In the genomic region with DNA sequence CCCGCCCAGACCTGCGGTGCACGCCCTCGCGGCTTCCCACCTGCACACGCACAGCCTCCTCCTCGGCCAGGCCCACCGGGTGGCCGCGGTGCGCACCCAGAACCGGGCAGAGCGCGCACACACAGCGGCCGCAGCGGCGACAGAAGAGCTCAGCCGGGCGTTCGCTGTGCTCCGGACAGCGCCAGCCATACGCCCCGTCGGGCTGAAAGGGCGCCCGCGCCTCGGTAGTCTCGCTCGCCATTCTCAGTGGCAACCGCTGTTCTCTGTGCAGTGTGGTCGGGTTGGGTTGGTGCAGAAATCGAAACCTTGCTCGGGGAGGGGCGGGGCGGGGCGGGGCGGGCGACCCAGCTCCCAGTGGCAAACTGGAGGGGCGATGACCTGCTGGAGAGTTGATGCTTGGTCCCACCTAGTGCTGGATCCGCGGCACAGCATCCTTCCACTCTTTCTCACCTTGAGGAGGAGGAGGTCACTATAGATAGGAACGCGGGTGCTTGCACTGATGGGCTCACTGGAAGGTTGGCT, we compare ENCODE assay signal across 8 mouse cellular contexts. TPM values are rescaled to one million over a fixed set of nuclear protein-coding genes. Genes with fewer than 3 reads are reported as not detected.
DNase-seq lines count a peak whose midpoint lies in the region; ATAC-seq and TF ChIP-seq lines count a peak whose summit lies in the region.

A gene (minus strand): TSS at position 302 of the 522 bp plus-strand sequence.

- H3K27ac ChIP-seq in forebrain, embryonic 12.5 days: no peak within 1 kb of the TSS
- no peak within 1 kb of the TSS for H3K27ac ChIP-seq in hindbrain, embryonic 16.5 days (ENCODE audit: low read depth, low read length)
- peak within 1 kb of the TSS; percentile 77 for H3K27ac ChIP-seq in liver, embryonic 15.5 days (replicated peaks)

- peaks cover 78% of the 10 kb centered on the region for H3K27me3 ChIP-seq in E14TG2a.4 (ENCODE audit: insufficient read depth, low read length)
- peaks cover 67% of the 10 kb centered on the region for H3K27me3 ChIP-seq in forebrain, embryonic 12.5 days
- H3K27me3 ChIP-seq in hindbrain, embryonic 16.5 days (replicated peaks; ENCODE audit: control insufficient read depth, insufficient read depth, low read length): peaks cover 17% of the 10 kb centered on the region
- peaks cover 46% of the 10 kb centered on the region for H3K27me3 ChIP-seq in liver, embryonic 15.5 days

- peaks cover 24% of the 10 kb centered on the region for H3K4me1 ChIP-seq in E14TG2a.4 (replicated peaks; ENCODE audit: low read depth, low read length)
- H3K4me1 ChIP-seq in forebrain, embryonic 12.5 days: peaks cover 9% of the 10 kb centered on the region; the same call in 1 of the 2 replicates
- H3K4me1 ChIP-seq in hindbrain, embryonic 16.5 days (ENCODE audit: control insufficient read depth, insufficient read depth, low read depth, low read length): peaks cover 7% of the 10 kb centered on the region
- H3K4me1 ChIP-seq in liver, embryonic 15.5 days (replicated peaks): peaks cover 37% of the 10 kb centered on the region

- under 1% methylated on average over 44 of the region's 46 CpGs for WGBS in forebrain, embryonic 12.5 days
- WGBS in hindbrain, embryonic 16.5 days: 1% methylated on average over 46 of the region's 46 CpGs
- WGBS in liver, embryonic 15.5 days (ENCODE audit: insufficient replicate concordance): under 1% methylated on average over 44 of the region's 46 CpGs

- peak within 1 kb of the TSS; percentile 80 for H3K4me3 ChIP-seq in E14TG2a.4 (replicated peaks; ENCODE audit: low read length)
- H3K4me3 ChIP-seq in forebrain, embryonic 12.5 days (replicated peaks): peak within 1 kb of the TSS; percentile 43
- H3K4me3 ChIP-seq in hindbrain, embryonic 16.5 days (ENCODE audit: low read length): peak within 1 kb of the TSS; percentile 33
- H3K4me3 ChIP-seq in liver, embryonic 15.5 days (replicated peaks): peak within 1 kb of the TSS; percentile 65

- ATAC-seq in forebrain, embryonic 12.5 days (ENCODE audit: low FRiP score): 0 out of 2 replicates have a peak, but pooled peaks have one; percentile 46
- peak; percentile 58 for ATAC-seq in hindbrain, embryonic 16.5 days
- peak; percentile 64 for ATAC-seq in liver, embryonic 15.5 days (ENCODE audit: insufficient read depth)

- H3K9ac ChIP-seq in forebrain, embryonic 12.5 days: peak within 1 kb of the TSS; percentile 29; the same call in 1 of the 2 replicates
- H3K9ac ChIP-seq in hindbrain, embryonic 16.5 days (ENCODE audit: low read depth, low read length): peak within 1 kb of the TSS; percentile 8
- peak within 1 kb of the TSS; percentile 57 for H3K9ac ChIP-seq in liver, embryonic 15.5 days

- H3K9me3 ChIP-seq in E14TG2a.4 (ENCODE audit: low read length): no peaks in the 10 kb centered on the region
- H3K9me3 ChIP-seq in forebrain, embryonic 12.5 days: no peaks in the 10 kb centered on the region
- H3K9me3 ChIP-seq in hindbrain, embryonic 16.5 days (ENCODE audit: control insufficient read depth, low read length): no peaks in the 10 kb centered on the region
- no peaks in the 10 kb centered on the region for H3K9me3 ChIP-seq in liver, embryonic 15.5 days (replicated peaks)

- H3K4me2 ChIP-seq in forebrain, embryonic 12.5 days: peak within 1 kb of the TSS; percentile 66
- H3K4me2 ChIP-seq in hindbrain, embryonic 16.5 days (ENCODE audit: low read length): peak within 1 kb of the TSS; percentile 54
- H3K4me2 ChIP-seq in liver, embryonic 15.5 days: peak within 1 kb of the TSS; percentile 82

- TF ChIP-seq CTCF in E14TG2a.4 (conservative IDR thresholded peaks at IDR 0.05; ENCODE audit: low read length): 0 out of 2 replicates have a peak, but pooled peaks have one; percentile 6

- H3K36me3 ChIP-seq in E14TG2a.4 (ENCODE audit: insufficient read depth, low read length): no peaks in the 10 kb centered on the region
- H3K36me3 ChIP-seq in forebrain, embryonic 12.5 days (replicated peaks): no peaks in the 10 kb centered on the region
- no peaks in the 10 kb centered on the region for H3K36me3 ChIP-seq in hindbrain, embryonic 16.5 days (ENCODE audit: control insufficient read depth, insufficient read depth, low read length)
- 0 out of 2 replicates have a peak, but pooled peaks cover 7% of the 10 kb centered on the region for H3K36me3 ChIP-seq in liver, embryonic 15.5 days (replicated peaks)

- peak; percentile 92 for DNase-seq in ZHBTc4 (ENCODE audit: low read depth, low spot score)
- peak; percentile 50 for DNase-seq in neural tube, embryonic 10.5 days (ENCODE audit: extremely low spot score, low spot score)
- DNase-seq in right cerebral cortex, adult 18-20 months: no peak
- no peak for DNase-seq in layer of hippocampus, postnatal 25 days (ENCODE audit: extremely low spot score in 1 of 2, low spot score in 1 of 2)

RNA-seq across cellular contexts. Expression of the gene that starts here (rescaled TPM):
- 0.95 and 1.7 TPM in 2 replicates for polyA plus RNA-seq in forebrain, embryonic 12.5 days (2016; fragmentation: Nextera tagmentation; extraction: Ambion mirVana)
- polyA plus RNA-seq in hindbrain, embryonic 16.5 days (2015; fragmentation: Nextera tagmentation; extraction: Ambion mirVana): 0.85 and 1.2 TPM in 2 replicates
- 7.4 and 9.3 TPM in 2 replicates for polyA plus RNA-seq in liver, embryonic 15.5 days (2015; fragmentation: Nextera tagmentation; extraction: Ambion mirVana)
- total RNA-seq in layer of hippocampus, postnatal 25 days (2021): under 1 TPM; 0.42 to 0.54 TPM

Comparison
In these comparisons a context has a peak if more than half of its experiments do, and no peak if none do; other contexts are left out.
1. DNase-seq: peak in ZHBTc4 (single experiment) and neural tube, embryonic 10.5 days (single experiment); none in right cerebral cortex, adult 18-20 months (single experiment) and layer of hippocampus, postnatal 25 days (0 of 2).
2. Peak in every context shown above with its lines, with median percentiles within 50 percentile points of each other: H3K4me3 ChIP-seq, ATAC-seq, H3K4me2 ChIP-seq and H3K9ac ChIP-seq.